Mouse (Mus musculus): ENCODE results near the gene Atp1a1.
A peak's percentile ranks its signal among the peaks of the same experiment; 100 is the strongest.

Atp1a1 gene

DNA sequence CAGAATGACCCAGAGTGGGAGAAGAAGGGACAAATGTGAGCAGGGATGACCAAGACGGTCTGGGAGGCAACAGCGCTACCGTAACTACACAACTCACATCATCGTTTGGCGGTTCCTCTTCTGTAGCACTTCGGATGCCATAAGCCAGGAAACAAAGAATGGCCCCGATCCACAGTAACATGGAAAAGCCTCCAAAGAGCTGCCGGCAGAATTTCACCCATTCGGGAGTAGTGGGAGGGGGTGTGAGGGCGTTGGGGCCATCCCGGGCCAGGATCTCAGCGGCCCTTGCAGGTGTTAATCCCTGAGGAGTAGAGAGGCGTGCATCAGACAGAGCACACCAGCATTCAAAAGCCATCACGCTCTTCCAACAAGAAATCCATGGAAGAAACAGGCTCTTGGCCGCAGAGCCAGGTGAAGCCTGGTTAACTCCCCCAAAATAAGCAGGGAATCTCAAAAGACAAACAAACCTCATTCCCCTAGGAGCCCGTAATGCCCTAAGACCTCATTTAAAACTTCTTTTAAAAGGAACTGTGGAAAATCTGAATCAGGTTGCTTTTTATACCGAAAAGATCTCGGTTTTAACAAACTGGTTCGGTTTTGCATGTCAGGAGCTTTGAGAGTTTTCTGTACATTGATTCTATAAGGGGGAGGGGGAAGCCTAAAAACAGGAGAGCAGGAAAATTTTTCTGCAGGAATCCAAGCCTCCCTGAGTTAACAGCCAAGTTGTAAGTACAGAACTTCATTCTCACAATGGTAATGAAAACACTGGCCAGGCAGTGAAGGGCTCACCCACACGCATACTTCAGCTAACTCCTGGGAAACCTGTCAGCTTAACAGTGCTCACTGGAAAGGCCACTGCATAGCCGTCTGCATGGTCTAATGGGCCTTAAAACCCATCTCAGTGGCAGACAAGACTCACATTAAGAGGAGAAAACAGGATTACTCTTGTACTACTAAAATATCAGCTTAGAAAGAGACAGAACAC lies 11.9 kb downstream of the Atp1a1 start:
- no peak for DNase-seq

DNA sequence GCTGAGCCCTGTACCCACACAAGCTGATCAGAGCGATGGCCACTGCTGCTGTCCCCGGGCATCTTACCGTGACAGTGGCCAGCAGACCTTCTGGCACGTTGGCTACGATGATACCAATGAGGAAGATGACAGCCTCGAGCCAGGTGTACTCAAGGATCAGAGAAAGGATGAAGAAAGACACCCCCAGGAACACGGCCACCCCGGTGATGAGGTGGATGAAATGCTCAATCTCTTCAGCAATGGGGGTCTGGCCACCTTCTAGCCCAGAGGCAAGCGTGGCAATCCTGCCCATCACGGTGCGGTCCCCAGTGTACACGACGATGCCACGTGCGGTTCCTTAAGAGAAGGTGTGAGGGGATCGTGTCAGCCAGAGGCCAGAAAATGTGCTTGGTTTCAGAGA lies 14.1 kb downstream of the Atp1a1 start:
- no peak for DNase-seq

DNA sequence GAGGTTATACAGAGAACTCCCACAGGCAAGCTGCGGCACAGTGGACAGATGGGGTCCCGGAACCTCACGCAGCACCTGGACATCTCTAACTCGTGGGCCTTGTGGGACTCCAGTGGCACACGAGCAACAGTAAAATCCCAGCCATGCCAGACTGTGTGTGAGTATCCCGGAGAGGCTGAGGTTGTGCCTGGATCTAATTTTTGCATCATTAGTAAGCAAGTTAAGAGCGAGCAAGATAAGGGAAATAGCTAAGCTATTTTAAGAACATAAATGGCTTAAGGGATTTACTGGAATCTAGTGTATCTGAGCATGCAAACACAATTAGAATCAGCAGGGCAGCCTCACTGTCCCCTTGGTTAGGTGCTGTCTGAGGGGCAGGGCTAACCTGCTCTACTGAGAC lies 16.2 kb downstream of the Atp1a1 start:
- no peak for DNase-seq

DNA sequence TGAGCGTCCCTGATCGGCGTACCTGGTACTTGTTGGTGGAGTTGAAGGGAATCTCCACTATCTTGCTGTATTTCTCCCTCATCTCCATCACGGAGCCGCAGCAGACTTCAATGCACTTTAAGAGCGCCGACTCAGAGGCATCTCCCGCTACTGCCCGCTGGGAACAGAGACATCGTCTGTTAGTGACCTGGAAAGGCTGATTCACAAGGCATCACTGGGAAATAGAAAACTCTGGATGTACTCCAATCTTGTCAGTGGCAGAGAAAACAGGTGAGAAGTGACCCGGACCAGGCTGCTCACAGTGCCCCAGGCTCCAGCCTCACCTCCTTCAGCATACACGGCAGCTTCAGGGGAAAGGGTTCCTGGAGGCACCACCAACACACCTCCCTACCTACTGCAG lies 17.7 kb downstream of the Atp1a1 start:
- no peak for DNase-seq

DNA sequence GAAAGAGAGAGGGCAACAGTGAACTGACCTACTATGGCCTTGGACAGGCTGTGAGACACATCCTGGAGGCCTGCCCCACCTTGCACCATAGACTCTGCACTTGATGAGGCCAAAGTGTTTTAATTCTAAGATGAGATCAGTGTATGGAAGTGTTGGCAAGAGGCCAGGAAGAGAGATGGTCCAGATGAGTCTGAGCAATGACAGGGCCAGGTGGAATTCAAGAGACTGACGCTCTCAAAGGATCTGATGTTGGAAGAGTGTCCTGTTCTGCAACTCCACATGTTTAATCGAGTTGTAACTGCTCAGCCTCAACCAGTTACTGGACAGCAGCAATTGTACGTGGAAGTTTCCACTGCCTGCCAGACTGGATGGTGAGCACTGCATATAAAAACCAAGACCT lies 26.4 kb downstream of the Atp1a1 start:
- no peak for DNase-seq

DNA sequence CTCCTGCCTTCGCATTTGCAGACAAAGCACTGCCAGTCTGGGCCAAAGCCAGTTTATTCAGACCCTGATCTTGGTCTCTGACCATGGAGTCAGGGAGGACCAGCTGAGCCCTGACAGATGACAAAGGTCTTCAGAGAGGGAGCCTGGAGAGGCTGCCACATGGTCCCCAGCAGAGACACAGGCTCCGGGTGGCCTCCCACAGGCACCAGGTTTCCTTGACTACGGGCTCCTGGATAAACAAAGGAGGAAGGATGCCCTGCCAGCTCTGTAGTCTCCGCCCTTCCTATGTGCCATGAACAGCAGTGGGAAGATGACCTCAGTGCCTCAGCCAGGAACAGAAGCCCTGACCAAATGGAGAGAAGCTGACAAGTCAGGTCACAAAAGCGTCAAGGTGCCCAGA lies 27.1 kb downstream of the Atp1a1 start:
- peak; percentile 65 to 83 for DNase-seq

DNA sequence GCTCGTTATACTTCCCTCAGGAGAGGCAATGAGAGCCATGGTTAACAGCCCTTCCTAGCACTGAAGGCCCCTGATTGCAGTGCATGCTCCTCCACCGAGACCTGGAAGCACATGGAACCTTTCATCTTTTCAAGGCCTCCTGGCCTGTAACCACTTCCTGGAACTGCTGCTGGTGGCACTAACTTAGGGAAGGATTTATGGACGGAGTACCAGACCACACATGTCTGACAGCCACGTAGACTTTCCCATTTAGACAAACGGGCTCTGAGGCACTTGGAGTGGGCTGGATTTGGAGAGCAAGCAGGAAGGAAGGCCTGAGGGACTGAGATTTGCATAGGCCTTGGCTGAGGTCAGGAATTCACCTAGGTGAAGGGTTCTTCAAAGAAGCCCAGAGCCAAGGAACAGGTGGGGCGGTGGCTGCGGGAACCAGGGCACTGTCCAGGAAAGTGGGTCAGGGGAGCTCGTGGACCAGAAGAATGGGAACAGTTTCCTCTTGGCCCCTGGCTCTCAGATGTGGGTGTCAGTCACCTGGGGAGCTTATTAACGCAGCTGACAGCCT lies 28.9 kb downstream of the Atp1a1 start:
- peak; percentile 37 to 60 for DNase-seq

DNA sequence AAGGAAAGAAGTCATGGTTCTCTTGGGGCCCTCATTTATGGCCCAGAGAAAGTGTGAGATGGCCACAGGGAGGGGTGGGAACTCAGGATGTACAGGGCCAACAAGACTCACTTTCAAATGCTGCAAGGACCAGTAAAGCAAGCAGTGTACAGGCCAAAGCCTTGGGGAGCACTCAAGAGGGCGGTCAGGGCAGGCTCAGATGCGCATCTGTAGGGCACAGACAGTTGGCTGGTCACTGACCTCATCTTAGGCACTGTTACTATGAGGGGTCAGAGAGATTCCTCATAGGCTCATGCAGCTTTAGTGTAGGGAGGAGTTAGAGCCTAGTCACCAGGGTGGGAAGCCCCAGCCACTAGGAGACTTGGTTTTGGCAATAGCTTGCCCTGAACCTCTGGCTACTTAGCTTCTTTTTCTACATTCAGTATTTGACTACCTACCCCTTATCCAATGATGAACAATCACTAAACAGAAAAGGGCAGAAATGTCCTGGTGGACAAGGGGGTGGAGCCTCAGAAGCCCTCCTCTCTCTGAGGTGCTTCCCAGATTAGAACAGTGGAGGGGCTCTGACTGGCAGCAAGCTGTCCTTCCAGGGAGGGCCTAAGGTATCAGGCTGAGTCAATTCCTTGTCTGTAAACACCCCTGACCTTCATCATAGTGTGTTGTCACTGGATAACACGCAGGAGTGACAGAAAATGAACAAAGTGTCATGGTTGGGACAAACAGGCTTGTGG lies 29.9 kb downstream of the Atp1a1 start:
- no peak for DNase-seq

DNA sequence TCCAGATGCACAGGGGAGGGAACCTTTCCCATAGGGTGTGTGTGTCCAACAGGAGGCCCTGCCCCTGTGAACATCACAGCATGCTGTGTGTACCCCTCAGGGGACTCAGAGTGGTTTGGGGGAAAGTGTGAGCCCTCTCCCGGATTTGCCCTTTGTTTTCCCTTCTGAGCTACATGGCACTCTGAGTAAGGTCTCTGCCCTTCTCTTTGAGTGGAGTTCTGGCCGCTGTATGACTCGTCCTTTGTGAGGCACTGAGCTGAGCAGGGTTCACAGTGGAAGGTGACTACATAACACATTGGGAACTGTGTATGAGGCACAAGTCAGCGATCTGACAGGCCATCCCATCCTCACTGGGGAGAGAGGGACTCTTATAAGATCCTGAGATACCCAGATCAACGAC lies 31.5 kb downstream of the Atp1a1 start:
- DNase-seq = no peak

DNA sequence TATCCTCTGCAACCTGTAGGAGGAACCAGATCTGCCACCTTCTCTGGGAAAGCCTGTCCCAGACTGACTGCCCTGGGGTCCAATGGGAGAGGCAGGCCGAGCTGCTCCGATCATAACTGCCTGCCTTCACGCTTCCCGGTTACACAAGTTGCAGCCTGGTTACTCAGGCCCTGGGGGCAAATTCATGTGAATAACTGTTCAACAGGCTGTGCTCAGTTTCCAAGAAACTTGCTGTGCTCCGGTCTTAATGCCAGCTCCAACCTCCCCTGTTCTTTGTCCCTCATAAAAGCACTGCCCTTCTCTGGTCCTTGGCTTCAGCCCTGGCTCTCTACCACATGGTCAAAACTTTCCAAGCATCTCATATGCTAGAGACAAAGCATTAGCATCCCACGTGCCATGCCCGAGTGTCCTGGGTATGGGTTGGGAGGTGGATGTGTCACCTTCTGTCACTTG lies 32.3 kb downstream of the Atp1a1 start:
- DNase-seq = peak in 1 of 2 experiments; percentile 33

DNA sequence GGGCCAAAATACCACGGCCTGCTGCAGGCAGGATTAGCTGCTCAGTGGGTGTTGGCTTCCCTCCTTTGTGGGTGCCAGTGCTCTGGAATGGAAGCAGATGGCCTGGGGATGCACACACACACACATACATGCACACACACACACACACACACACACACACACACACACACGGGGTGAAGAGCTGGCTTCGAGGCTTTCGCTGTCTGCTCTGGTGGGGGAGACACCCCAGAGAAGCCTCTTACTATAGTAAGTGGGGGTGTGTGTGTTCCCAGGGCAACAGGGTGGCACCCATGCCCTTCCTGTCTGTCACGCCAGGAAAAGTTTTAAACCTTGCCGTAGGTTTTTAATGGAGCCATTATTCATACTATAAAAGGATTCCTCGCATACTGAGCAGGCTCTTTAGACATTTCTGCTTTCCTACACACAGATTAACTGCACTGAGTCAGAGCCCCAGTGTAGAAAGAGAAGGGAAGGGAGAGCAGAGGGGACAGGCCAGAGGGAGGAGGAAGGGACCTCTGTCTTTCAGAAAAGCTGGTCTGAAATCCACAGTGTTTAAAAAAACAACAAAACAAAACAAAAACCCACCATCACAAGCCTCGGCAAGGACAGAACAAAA lies 32.9 kb downstream of the Atp1a1 start:
- DNase-seq = no peak

DNA sequence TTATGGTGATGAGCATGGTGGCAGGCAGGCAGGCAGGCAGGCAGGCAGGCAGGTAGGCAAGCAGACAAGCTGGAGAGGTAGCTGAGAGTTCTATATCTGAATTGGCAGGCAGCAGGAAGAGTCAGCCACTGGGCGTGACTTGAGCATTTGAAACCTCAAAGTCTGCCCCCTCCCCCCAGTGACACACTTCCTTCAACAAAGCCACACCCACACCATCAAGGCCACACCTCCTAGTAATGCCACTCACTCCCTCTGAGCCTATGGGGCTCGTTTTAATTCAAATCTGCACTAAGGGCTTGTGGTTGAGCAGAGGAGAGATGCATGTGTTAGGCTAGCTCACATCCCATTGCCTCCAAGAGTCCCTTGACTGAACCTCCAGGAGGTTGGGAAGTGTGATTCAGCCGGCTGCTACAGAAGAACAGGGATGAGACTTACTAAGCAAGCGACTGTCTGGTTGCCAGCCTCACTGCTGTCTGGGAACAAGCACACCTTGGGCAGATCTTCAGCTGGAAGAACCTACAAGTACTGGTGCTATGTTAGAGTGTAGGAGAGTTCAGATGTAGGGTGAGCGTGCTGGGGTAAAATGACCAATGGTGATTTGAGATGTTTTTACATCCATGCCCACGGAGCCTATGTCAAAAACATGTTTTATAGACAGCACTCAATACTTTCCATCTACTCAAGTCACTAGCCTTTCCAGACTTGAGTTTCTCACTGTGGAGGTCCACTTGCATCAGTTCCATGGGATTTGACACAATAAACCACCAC lies 33.6 kb downstream of the Atp1a1 start:
- peak in 1 of 2 experiments; percentile 18 for DNase-seq

DNA sequence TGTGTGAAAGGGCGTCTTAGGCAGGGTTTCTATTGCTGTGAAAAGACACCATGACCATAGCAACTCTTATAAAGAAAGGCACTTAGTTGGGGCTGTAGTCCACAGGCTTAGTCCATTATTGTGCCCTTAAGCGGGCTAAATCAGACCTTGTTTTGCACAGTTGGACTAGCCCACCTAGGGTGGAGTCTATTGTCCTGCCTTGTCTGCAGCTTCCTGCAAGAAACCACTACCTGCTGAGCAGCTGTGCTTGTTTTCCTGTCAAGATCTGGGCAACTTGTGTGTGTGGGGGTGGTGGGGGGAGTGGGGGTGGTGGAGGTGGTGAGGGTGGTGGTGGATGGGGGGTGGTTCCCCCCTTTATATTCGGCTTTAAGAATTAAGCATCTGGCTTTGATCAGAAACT lies 34.2 kb downstream of the Atp1a1 start:
- DNase-seq = no peak

DNA sequence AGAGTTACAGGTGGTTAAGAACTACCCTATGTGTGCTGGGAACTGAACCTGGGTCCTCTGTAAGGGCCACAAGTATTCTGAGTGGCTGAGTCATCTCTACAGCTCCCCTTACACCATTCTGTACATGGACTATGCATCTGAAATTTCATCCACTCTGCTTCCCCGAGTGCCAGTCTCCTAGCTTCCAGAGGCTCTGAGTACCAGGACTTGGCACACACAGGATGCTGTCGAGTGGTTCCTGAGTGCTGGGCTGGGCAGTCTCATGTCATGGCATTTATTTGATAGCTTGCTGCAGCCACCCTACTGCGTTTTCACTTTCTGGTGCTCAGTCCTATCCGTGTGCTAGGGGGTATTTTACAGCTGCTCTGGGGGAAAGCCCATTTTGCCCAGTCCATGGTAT lies 35.9 kb downstream of the Atp1a1 start:
- peak; percentile 76 to 78 for DNase-seq

DNA sequence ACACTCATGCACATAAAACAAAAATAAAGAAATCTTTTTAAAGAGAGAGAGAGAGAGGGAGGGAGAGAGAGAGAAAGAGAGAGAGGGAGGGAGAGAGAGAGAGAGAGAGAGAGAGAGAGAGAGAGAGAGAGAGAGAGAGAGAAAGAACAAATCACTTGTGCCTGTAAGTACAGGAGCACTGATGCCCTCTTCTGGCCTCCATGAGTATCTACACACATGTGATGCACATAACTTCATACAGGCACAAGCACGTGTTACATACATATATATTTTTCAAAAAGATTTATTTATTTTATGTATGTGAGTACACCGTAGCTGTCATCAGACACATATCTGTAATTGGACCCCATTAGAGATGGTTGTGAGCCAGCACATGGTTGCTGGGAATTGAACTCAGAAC lies 40.5 kb downstream of the Atp1a1 start:
- DNase-seq = no peak

DNA sequence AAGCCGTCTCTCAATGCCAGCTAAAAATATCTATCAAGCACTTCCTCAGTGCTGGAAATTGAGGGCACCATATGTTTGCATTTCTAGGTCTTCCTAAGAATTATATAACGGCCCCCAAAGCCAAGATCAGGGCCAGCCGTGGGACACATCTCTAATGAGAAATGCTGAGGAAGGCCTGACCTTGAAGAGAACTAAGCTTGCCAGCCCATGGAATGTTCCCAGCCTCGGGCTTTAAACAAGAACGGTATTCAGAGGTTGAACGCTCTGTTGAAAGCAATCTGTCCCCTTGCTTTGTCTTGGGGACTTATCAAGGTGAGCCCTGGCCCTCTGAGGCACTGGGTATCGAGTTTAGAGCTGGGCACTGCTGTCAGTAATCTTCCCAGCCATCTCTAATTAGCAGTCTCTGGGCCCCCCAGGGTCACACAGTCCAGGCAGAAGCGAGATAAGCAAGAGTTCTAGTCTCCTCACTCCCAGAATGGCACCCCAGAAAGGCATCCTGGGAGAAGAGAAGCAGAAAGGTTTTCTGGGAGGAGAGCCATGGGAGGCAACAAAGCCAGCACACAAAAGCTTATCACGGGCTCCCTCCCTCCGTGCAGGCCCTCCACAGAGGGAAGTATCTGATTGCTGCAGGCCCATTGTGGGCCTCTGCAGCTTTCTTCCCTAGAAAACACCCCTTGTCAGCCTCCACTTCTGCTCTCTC lies 41.8 kb downstream of the Atp1a1 start:
- no peak for DNase-seq

DNA sequence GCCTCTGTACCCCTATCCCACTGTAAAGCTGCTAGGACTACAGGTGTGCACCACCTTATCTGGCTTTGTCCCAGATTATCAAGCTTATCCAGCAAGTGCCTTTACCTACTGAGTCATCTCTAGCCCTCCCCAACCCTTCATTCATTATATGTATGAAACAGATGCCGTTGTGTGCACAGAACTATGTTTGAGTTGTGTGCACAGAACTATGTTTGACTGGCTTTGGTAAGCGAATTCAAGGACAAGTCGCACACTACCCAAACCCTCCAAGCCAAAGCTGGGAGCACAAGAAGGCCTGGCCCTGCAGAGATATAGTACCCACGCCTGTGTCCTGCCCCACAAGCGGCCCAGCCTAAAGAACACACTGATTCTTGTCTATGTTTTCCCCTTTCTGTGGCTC lies 42.5 kb downstream of the Atp1a1 start:
- no peak for DNase-seq

DNA sequence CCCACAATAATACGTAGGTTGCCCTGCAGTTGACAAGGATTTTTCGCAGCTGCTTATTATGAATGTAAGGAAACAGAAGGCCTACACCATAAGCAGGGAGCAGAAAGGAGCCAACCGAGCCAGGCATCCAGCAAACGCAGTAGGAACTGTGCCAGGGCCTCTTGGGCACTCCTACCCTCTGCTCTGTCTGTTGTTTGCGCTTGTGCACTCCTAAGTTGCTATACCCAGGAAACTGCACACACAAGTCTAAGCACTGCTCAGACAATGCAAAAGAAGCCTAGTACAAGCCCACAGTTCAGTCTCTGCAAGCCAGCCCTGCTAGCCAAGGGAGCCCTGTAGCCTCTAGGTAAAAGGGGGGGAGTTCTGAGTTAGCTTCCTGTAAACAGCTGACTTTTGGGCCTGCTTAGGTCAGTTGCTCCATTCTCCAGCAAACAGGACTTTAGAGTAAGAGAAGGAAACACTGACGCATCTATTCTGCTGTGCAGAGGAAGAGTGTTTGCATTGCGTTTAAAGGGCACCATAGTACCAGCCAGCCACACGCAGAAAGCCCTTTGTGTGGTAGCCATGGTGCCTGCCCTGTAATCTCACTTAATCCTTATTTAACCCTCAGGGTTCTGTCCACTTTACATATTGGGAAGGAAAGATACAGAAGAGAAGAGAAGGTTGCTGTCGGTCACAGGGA lies 43.5 kb downstream of the Atp1a1 start:
- DNase-seq = peak in 1 of 2 experiments; percentile 30

DNA sequence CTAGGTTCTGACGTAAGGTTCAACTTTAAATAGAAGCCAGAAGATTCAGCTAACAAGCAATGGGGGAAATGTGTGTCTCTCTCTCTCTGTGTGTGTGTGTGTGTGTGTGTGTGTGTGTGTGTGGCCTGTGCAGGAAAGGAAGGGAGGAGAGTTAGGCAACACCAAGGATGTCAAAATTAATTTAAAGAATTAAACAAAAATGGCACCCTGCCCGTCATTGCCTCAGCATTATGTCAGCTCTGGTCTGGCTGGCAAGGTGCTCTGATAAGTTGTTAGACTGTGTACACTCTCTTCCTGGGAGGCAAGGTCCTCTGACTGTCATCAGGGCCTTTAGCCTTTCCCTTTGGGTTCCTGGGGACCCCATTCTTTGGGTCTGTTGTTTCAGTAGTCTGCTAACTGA lies 47.8 kb downstream of the Atp1a1 start:
- no peak for DNase-seq

DNA sequence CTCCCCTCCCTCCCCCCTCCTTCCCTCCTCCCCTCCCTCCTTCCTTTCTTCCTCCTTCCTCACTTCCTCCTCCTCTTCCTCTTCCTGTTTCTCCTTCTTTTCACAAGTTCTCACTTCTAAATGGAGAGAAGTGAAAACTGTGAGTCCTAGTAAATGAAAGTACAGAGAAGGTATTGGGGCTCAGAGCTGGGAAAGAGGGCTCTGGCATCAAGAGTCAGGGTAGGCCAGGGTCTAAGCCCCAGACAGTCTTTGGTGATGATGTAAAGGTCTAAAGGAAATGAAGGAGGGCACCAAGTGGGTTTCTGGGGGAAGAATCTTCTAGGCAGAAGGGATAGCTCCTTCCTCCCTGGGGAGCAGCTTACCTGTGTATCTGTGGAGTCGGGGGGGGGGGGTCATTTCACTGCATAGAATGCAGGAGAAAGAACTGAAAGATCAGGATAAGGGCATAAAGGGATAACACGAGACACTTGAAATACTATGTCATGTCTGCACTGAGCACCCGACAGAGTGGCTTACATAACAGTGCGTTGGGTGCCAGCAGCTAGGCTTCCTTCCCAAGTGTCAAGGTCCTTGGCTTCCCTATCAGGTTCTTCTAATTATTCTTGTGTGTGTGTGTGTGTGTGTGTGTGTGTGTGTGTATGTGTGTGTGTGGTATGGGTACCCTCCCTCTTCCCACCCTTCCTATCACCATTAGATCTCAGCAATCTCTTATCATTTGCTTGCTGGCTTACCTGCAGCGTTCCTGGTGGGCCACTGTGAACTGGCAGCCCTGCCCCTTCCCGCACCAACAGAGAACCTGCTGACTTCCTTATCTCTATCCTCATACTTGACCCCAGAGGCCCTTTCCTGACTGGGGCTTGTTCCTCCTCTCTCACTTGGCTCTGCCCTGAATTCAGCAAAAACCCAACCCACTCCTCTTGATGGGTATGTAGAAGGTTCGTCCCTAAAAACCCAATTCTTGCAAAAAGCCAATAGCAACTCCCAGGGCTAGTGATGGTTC lies 51.6 kb downstream of the Atp1a1 start:
- DNase-seq = peak in 1 of 2 experiments; percentile 21
